Mouse (Mus musculus): ENCODE measurements around the gene Cry2.

GRCm38 (mm10) chr2:92434375-92434745 is 517 bp upstream of the Cry2 start:
- TF ChIP-seq CTCF (IDR thresholded peaks at IDR 0.05; ENCODE audit: extremely low read depth, insufficient read depth, insufficient read length, insufficient replicate concordance) (no peak), POLR2A (IDR thresholded peaks at IDR 0.05; ENCODE audit: low read depth, low read length) (no peak)

Data from spleen, adult 2 months (tissue).